In genomic region chr12:82321397-82321796, GRCm38 (mm10) we compare ENCODE assay signal across 11 mouse cellular contexts.
"Had no signal": no experiment of that assay in that cellular context is flagged by ENCODE, and none has a peak within 500 bp of the region (broad histone marks: within the 10 kb centered on the region; RNA-seq: fewer than 3 reads in every experiment).

No protein-coding gene starts in this region.

- H3K9ac ChIP-seq: limb, embryonic 13.5 days; liver, embryonic 14.5 days; neural tube, embryonic 15.5 days had no signal

- H3K4me1 ChIP-seq: neural tube, embryonic 15.5 days had no signal

- DNase-seq: kidney, adult 8-10 months; kidney, postnatal 36 days; lung, adult 18-20 months; midbrain, embryonic 14.5 days; right cerebral cortex, adult 18-20 months; right cerebral cortex, postnatal 25 days had no signal

- H3K27me3 ChIP-seq: limb, embryonic 13.5 days; neural tube, embryonic 15.5 days had no signal

- H3K27ac ChIP-seq: kidney, postnatal 0 days; limb, embryonic 13.5 days; liver, embryonic 14.5 days; neural tube, embryonic 15.5 days had no signal

- H3K36me3 ChIP-seq: limb, embryonic 13.5 days; neural tube, embryonic 15.5 days had no signal

- H3K4me2 ChIP-seq: limb, embryonic 13.5 days; neural tube, embryonic 15.5 days had no signal

- H3K4me3 ChIP-seq: limb, embryonic 13.5 days; myocyte; neural tube, embryonic 15.5 days had no signal

- H3K9me3 ChIP-seq: limb, embryonic 13.5 days; neural tube, embryonic 15.5 days had no signal
